Mouse (Mus musculus) left cerebral cortex, adult 8-10 months (tissue): ENCODE measurements around the gene Plin5. TPM values are rescaled to one million over a fixed set of nuclear protein-coding genes. Genes with fewer than 3 reads are reported as not detected.

Experiments
- DNase-seq, 2 experiments: peaks; one replicate each; pipeline ENCODE4 v3.0.0; 2022; ENCODE audit warnings: low spot score in 2 of 2
- total RNA-seq, 4 experiments: library from RNA; stranded (reverse); gene quantifications; 2 replicates each; pipeline ENCODE4 v1.2.4; 2022

Plin5 gene
- under 1 TPM; 0.81 to 0.96 (median 0.93) TPM for total RNA-seq

DNA sequence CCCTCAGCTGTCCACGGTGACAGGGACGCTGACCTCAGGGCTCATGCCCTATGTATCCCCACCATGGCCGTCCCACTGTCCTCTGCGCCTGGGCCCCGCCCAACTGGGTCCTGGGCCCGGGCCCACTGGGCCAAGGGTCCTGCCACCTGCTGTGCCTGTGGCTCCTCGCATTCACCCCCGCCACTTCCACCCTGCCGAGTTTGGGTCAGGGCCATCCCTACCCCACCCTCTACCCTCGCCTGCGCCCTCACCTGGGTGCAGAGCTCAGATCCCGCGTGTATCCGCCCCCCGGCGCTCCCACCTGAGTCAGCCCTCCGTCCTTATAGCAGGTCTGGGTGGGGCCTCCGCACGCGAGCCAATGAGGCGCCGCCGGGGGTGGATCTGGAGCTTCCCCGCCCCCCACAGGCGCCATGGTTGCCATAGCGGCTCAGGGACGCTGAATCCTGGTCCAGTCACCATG is at the start of gene Plin5:
Gene Plin5 (minus strand): TSS at position 346 of the 460 bp plus-strand sequence.
- DNase-seq, result no peak

DNA sequence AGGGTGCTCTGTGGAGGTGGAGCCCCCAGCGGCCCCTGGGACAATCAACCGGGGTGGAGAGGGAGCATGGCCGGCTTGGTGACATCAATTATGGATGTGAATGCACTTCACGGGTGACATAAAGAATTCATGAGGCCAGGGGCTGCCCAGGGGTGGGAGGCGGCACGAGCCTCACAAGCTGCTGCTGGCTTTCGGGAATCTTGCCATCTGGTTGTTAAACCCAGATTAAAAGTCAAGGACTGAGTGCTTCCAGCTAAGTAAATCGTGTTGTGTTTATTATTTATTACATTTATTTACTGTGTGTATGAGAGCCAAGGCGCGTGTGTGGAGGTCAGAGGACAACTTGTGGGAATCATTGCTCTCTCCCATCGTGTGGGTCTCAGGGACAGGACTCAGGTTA is 48.3 kb upstream of the Plin5 start:
- no peak for DNase-seq

DNA sequence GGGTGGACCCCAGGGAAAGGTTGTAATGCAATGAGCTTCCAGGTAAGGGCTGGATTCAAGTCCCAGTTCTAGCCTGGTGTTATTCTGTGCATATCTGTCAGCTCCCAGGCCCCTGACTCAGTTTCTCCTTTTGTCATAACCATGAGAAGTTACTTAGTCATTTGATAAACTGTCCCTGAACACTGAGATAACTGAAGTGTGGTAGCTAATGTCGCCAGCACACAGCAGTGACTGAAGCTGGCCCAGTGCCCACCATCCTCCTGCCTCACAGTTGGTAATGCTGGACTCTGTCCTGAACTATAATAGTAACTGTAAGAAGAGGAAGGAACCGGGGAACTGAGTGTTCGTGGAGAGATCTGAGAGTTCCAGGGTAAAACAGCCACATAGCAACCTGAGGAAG is 47.1 kb upstream of the Plin5 start:
- DNase-seq, result no peak

DNA sequence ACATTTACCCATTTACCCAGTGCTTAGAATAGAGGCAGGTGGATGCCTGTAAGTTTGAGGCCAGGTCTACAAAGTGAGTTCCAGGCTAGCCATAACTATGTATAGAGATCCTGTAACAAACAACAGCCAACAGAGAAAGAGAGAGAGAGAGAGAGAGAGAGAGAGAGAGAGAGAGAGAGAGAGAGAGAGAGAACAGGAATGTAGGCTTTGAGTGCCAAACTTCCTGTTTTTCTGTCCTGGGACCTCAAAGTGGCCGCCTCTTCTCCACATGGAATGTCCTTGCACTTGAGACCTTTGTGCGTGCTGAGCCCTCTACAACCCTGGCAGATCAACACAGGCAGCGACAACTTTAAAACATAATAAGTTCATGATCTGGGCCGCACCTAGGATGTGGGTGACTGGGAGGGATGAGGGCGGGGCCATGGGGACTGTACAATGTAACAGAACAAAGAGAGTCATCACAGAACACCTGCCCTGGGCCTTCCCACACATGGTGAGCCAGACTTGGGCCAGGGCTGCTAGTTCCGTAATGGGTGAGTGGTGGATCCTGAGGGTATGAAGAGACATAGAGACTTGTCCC is 46.2 kb upstream of the Plin5 start:
- DNase-seq, result no peak

DNA sequence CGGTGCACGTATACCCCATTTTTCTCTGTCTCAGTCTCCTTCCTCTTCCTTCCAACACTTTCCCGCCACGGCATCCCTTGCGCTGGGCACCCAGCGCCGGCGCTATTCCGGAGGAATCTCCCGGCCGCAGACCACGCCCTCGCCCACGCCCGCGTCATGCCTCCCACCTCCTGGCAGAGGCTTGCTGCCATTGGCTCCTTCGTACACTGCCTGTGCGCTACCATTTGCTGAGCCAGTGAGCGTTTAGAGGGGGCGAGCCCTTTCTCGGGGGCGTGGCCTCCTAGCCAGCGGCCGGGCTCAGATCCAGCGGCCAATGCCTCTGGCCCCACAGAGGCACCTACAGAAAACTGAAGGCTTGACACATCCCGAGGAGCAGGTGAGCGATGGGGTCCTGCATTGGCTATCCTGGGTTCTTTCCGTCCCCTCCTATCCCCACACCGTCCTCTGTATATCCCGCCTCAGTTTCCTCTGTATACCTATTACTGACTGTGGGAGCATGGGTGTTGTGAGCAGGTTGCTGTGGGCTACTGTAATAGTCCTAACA is 44.9 kb upstream of the Plin5 start, which contains the start of gene Tnfaip8l1:
Gene Tnfaip8l1 (plus strand): TSS at position 247 of the 544 bp plus-strand sequence.
- DNase-seq, result peak; percentile 82 to 97

DNA sequence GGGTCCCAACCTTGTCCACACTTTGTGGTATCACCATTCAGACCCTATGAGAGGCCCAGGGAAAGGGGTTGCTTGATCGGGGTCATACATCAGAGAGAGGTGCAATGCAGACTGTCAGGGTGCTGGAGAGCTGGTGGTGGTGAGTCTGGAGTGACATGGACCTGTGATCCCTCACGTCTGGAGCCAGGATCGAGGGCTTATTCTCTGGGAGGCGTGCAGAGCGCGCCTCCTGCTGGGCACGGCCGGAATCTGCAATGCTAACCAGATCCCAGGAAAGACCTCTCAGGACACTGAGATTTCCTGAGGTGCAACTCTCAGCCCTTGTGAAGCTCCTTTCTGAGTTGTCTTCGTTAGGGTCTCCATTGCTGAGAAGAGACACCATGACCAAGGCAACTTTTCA is 42.3 kb upstream of the Plin5 start:
- DNase-seq, result peak in 1 of 2 experiments; percentile 67

DNA sequence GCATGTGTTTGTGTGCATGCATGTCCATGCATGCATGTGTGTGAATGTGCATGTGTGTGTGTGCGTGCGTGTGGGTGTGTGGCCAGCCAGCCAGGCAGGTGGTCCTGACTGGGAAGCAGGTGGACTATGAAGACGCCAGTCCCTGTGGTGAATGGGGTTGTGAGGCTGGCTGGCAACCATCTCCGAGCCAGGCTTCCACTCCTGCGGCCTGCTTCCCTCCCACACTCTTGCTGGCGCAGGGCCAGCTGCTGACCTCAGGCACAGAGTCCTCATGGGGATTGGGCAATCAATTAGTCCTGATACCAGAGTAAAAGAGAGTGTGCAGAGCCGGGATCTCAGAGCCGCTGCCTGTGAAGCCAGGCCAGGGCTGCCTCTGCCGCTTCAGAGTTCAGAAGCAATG is 36.2 kb upstream of the Plin5 start:
- DNase-seq, result no peak

DNA sequence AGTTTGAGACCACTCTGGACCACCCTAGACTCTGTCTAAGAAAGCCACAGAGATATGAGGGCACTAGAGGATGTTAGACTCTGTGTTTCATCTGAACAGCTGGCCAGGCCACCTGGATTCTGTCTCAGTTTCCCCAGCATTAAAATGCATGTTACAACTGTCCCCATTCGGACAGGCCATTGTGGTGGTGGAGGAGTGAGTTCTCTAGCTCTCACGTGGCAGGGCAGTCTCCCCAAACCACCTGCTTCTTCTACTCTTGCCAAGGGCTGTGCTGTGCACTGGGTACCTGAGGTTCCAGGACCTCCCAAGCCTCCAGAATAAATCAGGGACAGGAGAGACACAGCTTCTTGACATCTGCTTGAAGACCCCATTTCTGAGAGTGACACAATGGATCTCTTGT is 32.5 kb upstream of the Plin5 start:
- DNase-seq, result no peak

DNA sequence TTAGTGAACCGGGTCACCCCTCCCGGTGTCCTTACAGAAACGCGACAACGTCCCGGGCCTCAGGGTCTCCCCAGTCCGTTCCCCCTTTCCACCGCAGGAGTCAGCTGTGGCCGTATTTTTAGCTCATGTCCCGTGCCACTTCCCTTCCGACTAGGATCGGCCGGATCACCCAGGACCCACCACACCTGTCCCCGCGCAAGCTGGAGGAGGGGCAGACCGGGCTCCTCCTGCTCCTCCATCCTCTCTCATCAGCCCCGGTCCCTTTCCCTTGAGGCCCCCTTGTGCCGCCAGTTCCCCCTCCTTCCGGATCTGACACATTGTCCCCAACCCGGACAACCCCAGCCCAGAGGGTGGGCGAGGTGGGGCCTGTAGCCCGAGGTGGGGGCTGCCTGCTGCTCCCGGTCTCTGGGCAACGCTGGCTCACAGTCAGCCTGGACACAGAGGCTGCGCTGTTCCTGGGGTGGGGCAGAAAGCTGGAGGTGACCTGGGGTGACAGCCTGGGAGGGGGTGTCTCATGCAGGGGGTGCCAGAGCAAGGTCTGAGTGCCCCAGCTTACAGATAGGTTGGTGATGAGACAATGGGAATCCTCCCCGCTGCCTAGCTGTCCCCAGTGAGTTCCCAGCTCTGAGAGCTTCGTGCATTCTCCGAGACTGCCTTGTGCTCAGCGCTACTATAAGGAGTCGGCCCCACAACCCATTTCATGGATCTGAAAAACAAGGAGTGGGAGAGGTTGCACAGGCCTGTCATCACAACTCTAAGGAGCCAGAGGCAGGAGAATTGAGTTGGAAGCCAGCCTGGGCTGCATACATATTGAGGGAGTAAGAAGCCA is 31.6 kb upstream of the Plin5 start:
- no peak for DNase-seq

DNA sequence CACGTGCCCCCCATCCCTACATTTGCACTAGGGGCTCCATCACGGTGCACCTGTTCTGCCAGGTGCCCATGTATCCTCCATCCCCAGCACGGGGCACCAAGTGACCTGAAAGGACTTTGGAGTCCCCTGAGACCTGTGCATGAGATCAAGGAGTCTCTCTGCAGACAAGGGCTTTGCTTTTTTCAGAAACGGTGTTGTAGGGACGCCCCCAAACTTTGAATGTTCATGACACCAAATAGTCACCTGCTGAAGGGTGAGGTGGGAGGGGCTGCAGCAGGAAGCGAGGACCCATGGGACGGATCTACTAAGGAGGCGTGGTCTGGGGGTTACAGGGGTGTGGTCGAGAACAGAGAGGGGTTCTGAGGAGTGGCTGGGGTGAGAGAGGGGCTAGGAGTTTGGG is 30.9 kb upstream of the Plin5 start:
- no peak for DNase-seq

DNA sequence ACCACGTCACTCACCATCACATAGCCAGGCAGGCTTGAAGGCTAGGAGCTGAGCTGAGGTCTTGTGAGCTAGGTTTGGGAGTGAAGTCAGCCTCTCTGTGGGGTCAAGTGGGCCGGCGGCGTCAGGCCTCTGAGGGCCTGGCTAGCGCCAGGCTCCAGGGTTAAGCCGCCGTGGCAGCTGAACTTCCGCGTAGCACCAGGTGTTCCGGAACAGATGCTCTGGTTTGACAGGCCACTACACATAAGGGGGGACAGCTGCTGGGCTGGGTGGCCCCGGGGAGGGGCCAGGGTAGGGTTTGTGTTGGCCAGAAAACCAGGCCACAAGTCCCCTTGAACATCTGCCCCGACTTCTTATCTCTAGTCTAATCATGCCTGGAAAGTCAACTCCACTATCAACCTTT is 30.0 kb upstream of the Plin5 start:
- DNase-seq, result no peak

DNA sequence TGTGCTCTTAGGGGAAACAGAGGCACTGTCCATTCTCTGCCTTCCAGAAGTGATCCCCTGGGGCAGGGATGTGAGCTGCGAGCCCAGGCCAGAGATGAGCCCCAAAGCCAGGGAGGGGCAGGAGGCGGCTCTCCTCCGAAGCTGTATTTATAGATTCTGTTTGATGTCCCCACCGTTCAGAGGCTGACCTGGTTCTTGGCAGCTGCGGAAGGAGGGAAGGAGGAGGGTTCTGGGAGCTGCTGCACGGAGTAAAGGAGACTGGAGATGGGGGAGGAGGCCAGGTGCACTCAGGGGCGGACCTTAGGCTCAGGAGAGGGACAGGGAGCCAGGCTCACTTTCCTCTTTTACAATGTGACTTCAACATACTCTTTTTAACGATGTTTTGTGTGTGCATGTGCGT is 28.7 kb upstream of the Plin5 start:
- DNase-seq, result no peak

DNA sequence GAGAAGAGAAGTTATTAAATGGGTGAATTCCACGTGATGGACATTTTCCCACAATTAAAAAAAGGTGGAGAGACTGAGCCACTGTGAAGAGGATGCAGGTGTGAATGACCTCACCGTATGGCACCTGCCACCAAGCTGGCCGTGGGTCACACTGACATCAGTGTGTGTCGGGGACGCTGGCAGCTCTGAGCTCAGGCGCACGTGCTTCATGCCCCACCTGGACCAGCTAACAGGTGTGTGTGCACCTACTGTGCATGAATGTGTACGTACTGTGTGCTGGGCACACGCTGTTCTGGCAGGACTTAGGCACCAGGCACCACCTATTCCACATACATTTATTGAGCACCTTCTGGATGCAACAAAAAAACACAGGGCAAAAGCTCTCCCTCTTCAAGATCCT is 27.1 kb upstream of the Plin5 start:
- DNase-seq, result no peak

DNA sequence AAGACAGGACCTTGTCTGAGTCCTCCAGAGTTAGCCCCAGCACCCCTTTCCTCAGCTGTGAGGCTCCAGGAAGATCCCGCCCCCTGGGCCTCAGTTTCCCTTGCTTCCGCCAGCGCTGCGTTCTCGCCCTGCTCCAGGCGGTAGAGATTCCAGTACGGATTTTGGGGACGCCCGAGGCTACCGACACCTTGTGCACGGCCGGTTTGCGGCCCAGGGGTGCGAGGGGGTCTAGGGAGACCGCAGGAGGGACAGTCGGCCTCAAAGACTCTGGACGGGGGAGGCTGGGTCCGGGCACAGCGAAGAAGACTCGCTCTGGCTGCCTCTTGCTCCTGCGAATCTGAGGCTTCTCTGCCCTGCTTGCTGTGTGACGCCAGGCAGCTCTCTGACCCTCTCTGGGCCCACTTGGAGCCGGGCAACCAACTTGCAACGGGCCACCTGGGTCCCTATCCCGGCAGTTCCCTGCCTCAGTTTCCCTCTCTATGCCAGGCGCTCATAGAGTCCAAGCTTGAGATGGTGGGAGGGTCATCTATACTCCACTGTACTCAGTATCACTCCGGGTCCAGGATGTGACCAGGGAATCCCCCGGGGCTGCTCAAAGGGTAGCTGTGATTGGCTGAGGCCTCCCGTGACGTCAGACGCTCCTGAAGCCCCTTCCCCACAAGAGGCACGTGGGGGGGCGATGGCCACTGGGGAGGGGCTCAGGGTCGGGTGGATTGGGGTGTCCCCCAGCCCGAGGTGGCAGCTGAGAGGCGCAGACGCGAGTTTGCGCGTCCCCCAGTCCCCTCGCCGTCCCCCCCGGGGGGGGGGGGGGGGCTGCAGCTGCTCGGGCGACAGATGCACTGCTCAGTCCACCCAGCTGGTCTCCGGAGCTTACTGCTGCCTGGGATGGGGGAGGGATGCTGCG is 24.6 kb upstream of the Plin5 start:
- peak in 1 of 2 experiments; percentile 71 for DNase-seq

DNA sequence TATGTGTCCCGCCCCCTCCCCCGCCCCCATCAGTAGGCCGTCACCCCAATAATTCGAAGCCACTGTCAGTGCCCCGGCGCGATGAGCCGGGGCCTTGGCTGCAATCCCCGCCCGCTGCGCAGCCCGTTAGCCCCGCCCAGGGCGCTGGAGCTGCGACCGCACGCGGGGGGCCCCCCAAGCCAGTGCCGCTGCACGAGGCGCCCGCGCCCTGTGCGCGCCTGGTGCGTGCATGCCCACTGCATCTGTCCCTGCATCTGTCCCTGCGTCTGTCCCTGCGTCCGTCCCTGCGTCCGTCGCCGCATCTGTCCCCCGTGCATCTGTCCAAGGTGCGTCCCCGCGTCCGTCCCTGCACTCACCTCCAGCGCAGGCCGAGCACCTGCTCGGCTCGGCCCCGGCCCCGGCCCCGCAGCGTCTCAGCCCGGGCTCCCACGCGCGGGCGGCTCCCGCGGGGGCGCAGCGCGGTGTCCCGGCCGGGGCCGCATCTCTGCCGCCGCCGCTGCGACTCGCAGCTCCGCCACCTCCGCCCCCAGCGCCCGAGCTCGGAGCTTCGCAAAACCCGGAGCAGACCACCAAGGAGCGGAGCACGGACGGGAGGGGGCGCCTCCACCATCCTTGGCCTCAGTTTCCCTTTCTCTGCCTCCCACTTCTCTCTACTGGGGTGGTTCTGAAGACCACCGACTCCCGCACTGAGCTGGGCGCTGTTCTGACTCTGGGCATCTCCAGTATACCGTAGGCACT is 22.6 kb upstream of the Plin5 start, which contains the start of gene Sema6b:
Gene Sema6b (minus strand): TSS at position 486 of the 738 bp plus-strand sequence.
- DNase-seq, result peak in 1 of 2 experiments; percentile 76

DNA sequence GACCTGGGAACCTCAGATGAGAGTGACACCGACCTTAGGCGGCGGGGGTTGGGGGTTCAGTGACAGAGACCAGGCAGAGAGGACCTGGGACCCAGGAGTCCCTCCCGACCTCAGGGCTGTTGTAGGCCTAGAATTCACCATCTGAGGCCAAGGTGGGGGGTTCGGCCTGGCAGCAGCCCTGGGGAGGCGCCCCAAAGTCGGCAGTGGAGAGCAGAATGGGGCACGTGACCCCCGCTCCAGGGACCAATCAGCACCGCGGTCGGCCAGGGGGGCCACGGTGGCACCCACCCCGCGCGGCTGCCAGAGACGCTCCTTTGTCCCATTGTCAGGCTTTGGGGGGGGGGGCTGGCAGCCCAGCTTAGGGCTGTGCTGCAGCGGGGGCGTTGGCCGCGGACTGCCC is 22.0 kb upstream of the Plin5 start:
- DNase-seq, result no peak

DNA sequence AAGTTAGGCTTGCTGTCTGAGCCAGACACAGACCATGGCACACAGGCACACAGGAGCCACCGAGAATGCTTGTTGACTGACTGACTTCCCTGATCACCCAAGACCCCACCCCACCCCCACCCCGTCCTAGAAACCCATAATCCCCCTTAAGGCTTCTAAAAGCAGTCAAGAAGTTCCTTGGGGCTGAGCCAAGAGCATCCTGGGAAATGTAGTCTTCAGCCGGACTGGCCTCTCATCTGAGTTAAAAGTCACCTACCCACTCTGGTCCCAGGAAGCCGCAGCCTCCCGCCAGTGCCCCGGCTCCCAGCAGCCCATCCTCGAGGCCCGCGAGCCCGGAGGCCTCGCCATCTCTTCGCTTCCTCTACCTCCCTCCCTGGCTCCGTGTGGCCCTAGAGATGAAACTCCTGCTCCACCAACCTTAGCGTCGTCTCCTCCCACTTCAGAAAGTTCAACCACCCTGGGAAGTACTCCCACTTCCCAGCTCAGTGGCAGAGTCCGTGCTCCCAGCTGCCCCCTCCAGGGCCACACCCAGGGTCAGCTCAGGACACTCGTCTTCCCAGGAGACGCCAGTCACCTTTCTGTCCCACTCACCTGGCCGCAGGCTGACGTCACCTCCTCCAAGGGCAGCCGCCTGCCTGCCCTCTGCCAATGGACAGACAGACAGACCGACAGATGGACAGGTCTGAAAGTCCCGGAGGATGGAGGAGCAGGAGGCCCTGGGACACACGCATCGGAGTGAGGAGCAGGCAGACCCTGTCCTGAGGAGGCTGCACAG is 20.6 kb upstream of the Plin5 start:
- DNase-seq, result no peak

DNA sequence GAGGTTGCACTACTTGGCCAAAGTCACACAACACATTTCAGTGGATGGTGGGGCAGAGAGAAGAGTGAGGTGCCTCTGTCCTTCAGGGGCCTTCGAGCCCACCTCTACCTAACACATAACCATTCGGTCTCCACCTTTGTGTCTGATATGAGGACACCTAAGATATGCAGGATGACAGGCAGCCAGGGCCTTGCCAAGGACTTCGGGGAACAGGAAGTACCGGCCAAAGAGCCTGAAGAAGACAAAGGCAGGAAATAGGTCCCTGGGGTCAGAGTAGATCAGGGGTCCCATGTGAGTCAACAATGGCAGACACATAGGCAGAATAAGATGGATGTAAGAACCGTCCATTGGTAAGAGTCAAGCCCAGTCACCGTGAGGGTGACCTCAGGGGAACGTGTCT is 19.2 kb upstream of the Plin5 start:
- no peak for DNase-seq

DNA sequence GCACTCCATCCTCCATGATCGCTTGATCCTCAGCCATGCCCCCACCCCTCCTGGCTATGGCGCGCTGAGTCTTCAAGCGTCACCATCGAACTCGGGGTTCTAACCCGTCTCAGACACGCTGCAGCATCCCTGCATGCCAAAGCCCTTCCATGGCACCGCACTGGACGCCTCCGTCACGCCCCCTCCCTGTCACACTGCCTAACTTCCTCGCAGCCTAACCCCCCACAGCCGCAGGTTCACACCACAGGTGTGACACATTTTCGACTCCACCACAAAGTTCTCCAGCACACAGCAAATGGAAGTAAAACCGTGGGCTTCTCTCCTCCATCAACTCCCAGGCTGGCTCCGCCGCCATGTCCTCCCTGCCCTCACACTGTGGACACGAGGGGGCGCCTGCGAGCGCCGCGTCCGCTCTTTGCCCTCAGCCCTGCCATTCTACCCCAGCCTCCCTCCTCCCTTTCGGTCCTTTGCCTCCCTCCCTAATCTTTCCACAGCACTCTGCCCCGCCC is 17.1 kb upstream of the Plin5 start:
- no peak for DNase-seq
